Mouse (Mus musculus) midbrain, postnatal 0 days (tissue): ENCODE results near the gene A730071L15Rik. TPM values are rescaled to one million over a fixed set of nuclear protein-coding genes. Genes with fewer than 3 reads are reported as not detected.

ENCODE experiments used
- ATAC-seq: fragments of 200-750 bp; cut with Nextera tagmentation; 2 replicates; pipeline ENCODE4 v1.8.0; 2017; ENCODE audit warnings: moderate number of reproducible peaks, mild to moderate bottlenecking, moderate TSS enrichment, moderate library complexity; ENCODE audit not compliant: low FRiP score
- DNase-seq: peaks from one replicate; pipeline ENCODE4 v3.0.0-alpha.2; 2015; ENCODE audit warnings: low spot score
- H3K27ac ChIP-seq: fragments of 300-500 bp; sonication (generic); 2 replicates; pipeline ENCODE4 v1.5.1; 2014; ENCODE audit warnings: low read depth, mild to moderate bottlenecking, low read length, mixed read lengths
- H3K27me3 ChIP-seq: fragments of 300-500 bp; sonication (generic); 2 replicates; pipeline ENCODE4 v1.6.1; 2014; ENCODE audit warnings: low read length, control low read depth, mixed read lengths; ENCODE audit not compliant: insufficient read depth
- H3K36me3 ChIP-seq: fragments of 300-500 bp; sonication (generic); 2 replicates; pipeline ENCODE4 v1.6.1; 2014; ENCODE audit warnings: low read length, control low read depth, mixed read lengths; ENCODE audit not compliant: insufficient read depth
- H3K4me1 ChIP-seq: fragments of 300-500 bp; sonication (generic); 2 replicates; pipeline ENCODE4 v1.6.1; 2014; ENCODE audit warnings: mild to moderate bottlenecking, control low read depth, antibody characterized with exemption, low read length, mixed read lengths; ENCODE audit not compliant: insufficient read depth
- H3K4me2 ChIP-seq: fragments of 300-500 bp; sonication (generic); 2 replicates; pipeline ENCODE4 v1.6.1; 2014; ENCODE audit warnings: low read depth, mild to moderate bottlenecking, low read length, mixed read lengths; ENCODE audit not compliant: poor library complexity, severe bottlenecking
- H3K4me3 ChIP-seq: fragments of 300-500 bp; sonication (generic); 2 replicates; pipeline ENCODE4 v1.5.1; 2014; ENCODE audit warnings: low read depth, mild to moderate bottlenecking, low read length, moderate library complexity
- H3K9ac ChIP-seq: fragments of 300-500 bp; sonication (generic); replicated peaks from 2 replicates; pipeline ENCODE4 v1.6.1; 2014; ENCODE audit warnings: mild to moderate bottlenecking, low read length, moderate library complexity, mixed read lengths; ENCODE audit not compliant: poor library complexity, severe bottlenecking
- H3K9me3 ChIP-seq: fragments of 300-500 bp; sonication (generic); 2 replicates; pipeline ENCODE4 v1.6.1; 2016; ENCODE audit warnings: low read length, control low read depth
- CTCF ChIP-seq: IDR thresholded peaks from 2 replicates; pipeline ENCODE4 v1.5.1; 2016; ENCODE audit warnings: antibody characterized with exemption, mild to moderate bottlenecking
- WGBS: fragments of 180-500 bp; shearing (Covaris S2); extraction: QIAGEN DNeasy Blood & Tissue Kit; methylation state at CpG from one replicate; pipeline ENCODE4 v1.1.7; 2014; 5-methylcytosine and 5-hydroxymethylcytosine counted together
- polyA plus RNA-seq: library from polyadenylated mRNA; unstranded; fragments of >200 nt; fragmentation: Nextera tagmentation; extraction: Ambion mirVana; gene quantifications from 2 replicates; pipeline ENCODE4 v1.2.1, GENCODE M21; 2015
- total RNA-seq: library from RNA; depleted of rRNA; stranded (reverse); fragments of >200 nt; gene quantifications from 2 replicates; pipeline ENCODE4 v1.2.3, GENCODE M21; 2014; rRNA removed

Gene A730071L15Rik
- total and polyA plus RNA-seq, 2 experiments from 2014 or later: 0.11 to 0.23 TPM

- WGBS: 92% methylated on average over 7 of the region's 7 CpGs
- ATAC-seq (no peak), DNase-seq (no peak)
- H3K4me1 ChIP-seq: no peaks in the 10 kb centered on the region
- no peaks in the 10 kb centered on the region for H3K36me3 ChIP-seq
- H3K4me2 ChIP-seq: no peak within 1 kb of the TSS
- H3K9me3 ChIP-seq: no peaks in the 10 kb centered on the region
- no peak within 1 kb of the TSS for H3K4me3 ChIP-seq
- no peak within 1 kb of the TSS for H3K9ac ChIP-seq
- no peak within 1 kb of the TSS for H3K27ac ChIP-seq
- TF ChIP-seq CTCF: no peak
- no peaks in the 10 kb centered on the region for H3K27me3 ChIP-seq
These were observed 30.2 kb downstream of the A730071L15Rik start, which contains the start of gene Npc1l1 for GRCm38 (mm10) chr11:6230012-6230411. Gene Npc1l1 (minus strand): TSS chr11:6230143.

- H3K4me2 ChIP-seq: no peak overlapping the region
- no peaks in the 10 kb centered on the region for H3K36me3 ChIP-seq
- H3K27ac ChIP-seq: no peak overlapping the region
- H3K9ac ChIP-seq: no peak overlapping the region
- WGBS: 84% methylated on average over 4 of the region's 4 CpGs
- H3K27me3 ChIP-seq: no peaks in the 10 kb centered on the region
- no peak for TF ChIP-seq CTCF
- ATAC-seq (no peak), DNase-seq (no peak)
- no peak overlapping the region for H3K4me3 ChIP-seq
- H3K4me1 ChIP-seq: no peaks in the 10 kb centered on the region
- no peaks in the 10 kb centered on the region for H3K9me3 ChIP-seq
These were observed 33.2 kb downstream of the A730071L15Rik start for GRCm38 (mm10) chr11:6233025-6233424.

DNA sequence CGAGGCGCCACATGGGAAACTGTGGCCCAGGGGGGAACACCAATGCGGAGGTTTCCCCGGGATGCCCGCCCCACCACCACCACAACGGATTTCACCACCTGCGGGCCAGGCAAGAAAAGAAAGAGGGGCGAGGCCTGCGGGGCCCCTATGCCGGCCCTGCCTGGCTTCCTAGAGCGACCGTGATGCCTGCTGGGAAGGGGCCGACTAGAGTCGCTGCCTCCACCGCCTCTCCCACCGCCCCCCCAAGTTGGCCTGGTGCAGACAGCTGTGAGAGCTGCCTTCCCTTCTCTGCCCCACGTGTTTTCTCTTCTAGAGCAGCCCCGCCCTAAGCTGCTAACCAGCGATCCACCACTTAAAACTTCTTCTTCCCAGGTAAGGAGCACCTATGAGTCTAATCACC is 44.9 kb downstream of the A730071L15Rik start:
- Histone ChIP-seq H3K27ac (no peak overlapping the region), H3K9ac (no peak overlapping the region), H3K9me3 (no peaks in the 10 kb centered on the region), H3K27me3 (no peaks in the 10 kb centered on the region), H3K4me2 (no peak overlapping the region), H3K4me1 (no peaks in the 10 kb centered on the region), H3K36me3 (no peaks in the 10 kb centered on the region), H3K4me3 (no peak overlapping the region)
- DNase-seq: no peak
- 45% methylated on average over 19 of the region's 19 CpGs for WGBS
- TF ChIP-seq CTCF: no peak
- no peak for ATAC-seq

Other genes starting within 250 kb of the A730071L15Rik start
- 7.6 and 7.7 TPM in 2 replicates for gene Gck, start 249.9 kb upstream of the A730071L15Rik start, total RNA-seq
- gene Gck, start 249.9 kb upstream of the A730071L15Rik start, polyA plus RNA-seq: 13.2 and 14.1 TPM in 2 replicates
- gene Ykt6, start 244.3 kb upstream of the A730071L15Rik start, total RNA-seq: 148 and 151 TPM in 2 replicates
- gene Ykt6, start 244.3 kb upstream of the A730071L15Rik start, polyA plus RNA-seq: 87.0 and 89.0 TPM in 2 replicates
- 195 and 225 TPM in 2 replicates for gene Camk2b, start 133.7 kb upstream of the A730071L15Rik start, total RNA-seq
- 199 and 208 TPM in 2 replicates for gene Camk2b, start 133.7 kb upstream of the A730071L15Rik start, polyA plus RNA-seq
- gene Nudcd3, start 386 bp downstream of the A730071L15Rik start, total RNA-seq: 68.1 and 69.5 TPM in 2 replicates
- gene Nudcd3, start 386 bp downstream of the A730071L15Rik start, polyA plus RNA-seq: 70.7 and 75.6 TPM in 2 replicates
- 0.05 TPM in 1 of 2 replicates, not detected in the other for gene Npc1l1, start 30.1 kb downstream of the A730071L15Rik start, total RNA-seq
- 0.09 and 0.11 TPM in 2 replicates for gene Npc1l1, start 30.1 kb downstream of the A730071L15Rik start, polyA plus RNA-seq
- gene Ddx56, start 67.7 kb downstream of the A730071L15Rik start, total RNA-seq: 74.8 and 77.4 TPM in 2 replicates
- 64.4 and 75.9 TPM in 2 replicates for gene Ddx56, start 67.7 kb downstream of the A730071L15Rik start, polyA plus RNA-seq
- 69.9 and 92.7 TPM in 2 replicates for gene Tmed4, start 74.8 kb downstream of the A730071L15Rik start, total RNA-seq
- gene Tmed4, start 74.8 kb downstream of the A730071L15Rik start, polyA plus RNA-seq: 90.1 and 98.9 TPM in 2 replicates
- gene Ogdh, start 91.6 kb downstream of the A730071L15Rik start, total RNA-seq: 124 and 134 TPM in 2 replicates
- gene Ogdh, start 91.6 kb downstream of the A730071L15Rik start, polyA plus RNA-seq: 136 and 139 TPM in 2 replicates
- 139 and 153 TPM in 2 replicates for gene Zmiz2, start 189.0 kb downstream of the A730071L15Rik start, total RNA-seq
- gene Zmiz2, start 189.0 kb downstream of the A730071L15Rik start, polyA plus RNA-seq: 33.7 and 36.0 TPM in 2 replicates
- gene Ppia, start 215.4 kb downstream of the A730071L15Rik start, total RNA-seq: 2,296 and 2,489 TPM in 2 replicates
- gene Ppia, start 215.4 kb downstream of the A730071L15Rik start, polyA plus RNA-seq: 5,099 and 5,106 TPM in 2 replicates
- gene H2afv, start 244.4 kb downstream of the A730071L15Rik start, total RNA-seq: 46.2 and 57.2 TPM in 2 replicates
- 133 and 142 TPM in 2 replicates for gene H2afv, start 244.4 kb downstream of the A730071L15Rik start, polyA plus RNA-seq